Mouse (Mus musculus) liver, embryonic 14.5 days (tissue): ENCODE results near the gene Afg1l. TPM values are rescaled to one million over a fixed set of nuclear protein-coding genes. Genes with fewer than 3 reads are reported as not detected.

Experiments used
- ATAC-seq: fragments of 200-750 bp; cut with Nextera tagmentation; 2 replicates; pipeline ENCODE4 v1.8.0; 2017; ENCODE audit warnings: moderate number of reproducible peaks, mild to moderate bottlenecking, moderate library complexity; ENCODE audit not compliant: insufficient read depth
- DNase-seq, 3 experiments: peaks; one replicate each; pipeline ENCODE4 v3.0.0-alpha.2; 2012 to 2013; ENCODE audit warnings: low read depth in 3 of 3, low spot score in 3 of 3
- H3K27ac ChIP-seq: fragments of 300-500 bp; sonication (generic); 2 replicates; pipeline ENCODE4 v1.5.1; 2014; ENCODE audit warnings: moderate library complexity, mild to moderate bottlenecking, control low read depth, inconsistent platforms
- H3K27me3 ChIP-seq: fragments of 300-500 bp; sonication (generic); 2 replicates; pipeline ENCODE4 v1.6.1; 2014; ENCODE audit warnings: mild to moderate bottlenecking, low read length, moderate library complexity; ENCODE audit not compliant: control insufficient read depth, insufficient read depth
- H3K36me3 ChIP-seq: fragments of 300-500 bp; sonication (generic); replicated peaks from 2 replicates; pipeline ENCODE4 v1.6.1; 2014; ENCODE audit warnings: low read depth; ENCODE audit not compliant: control insufficient read depth, insufficient read depth
- H3K4me1 ChIP-seq, 2 experiments: fragments of 200-500 bp in 1 of 2; fragments of 300-500 bp in 1 of 2; sonication (generic) in 1 of 2; replicated peaks; 2 replicates each; pipeline ENCODE4 v1.6.1; 2012 to 2014; ENCODE audit warnings: antibody characterized with exemption in 1 of 2, inconsistent platforms in 1 of 2, low read length in 1 of 2; ENCODE audit not compliant: control insufficient read depth in 2 of 2, insufficient read depth in 2 of 2
- H3K4me2 ChIP-seq: fragments of 300-500 bp; sonication (generic); 2 replicates; pipeline ENCODE4 v1.6.1; 2014; ENCODE audit warnings: low read depth, mild to moderate bottlenecking, control low read depth, moderate library complexity
- H3K4me3 ChIP-seq, 2 experiments: fragments of 200-500 bp in 1 of 2; fragments of 300-500 bp in 1 of 2; sonication (generic) in 1 of 2; 2 replicates each; pipeline ENCODE4 v1.5.1; 2012 to 2014; ENCODE audit warnings: low read depth in 2 of 2, low read length in 2 of 2, mild to moderate bottlenecking in 2 of 2, control low read depth in 1 of 2, inconsistent platforms in 1 of 2, moderate library complexity in 1 of 2; ENCODE audit not compliant: insufficient read depth in 1 of 2
- H3K9ac ChIP-seq: fragments of 300-500 bp; sonication (generic); replicated peaks from 2 replicates; pipeline ENCODE4 v1.6.1; 2014; ENCODE audit warnings: mild to moderate bottlenecking, control low read depth, moderate library complexity
- H3K9me3 ChIP-seq: fragments of 300-500 bp; sonication (generic); 2 replicates; pipeline ENCODE4 v1.6.1; 2016; ENCODE audit warnings: low read length, mixed read lengths; ENCODE audit not compliant: control insufficient read depth
- CTCF ChIP-seq: IDR thresholded peaks from 2 replicates; pipeline ENCODE4 v1.5.1; 2016; ENCODE audit warnings: antibody characterized with exemption, low read depth, control low read depth
- EP300 ChIP-seq: IDR thresholded peaks from 2 replicates; pipeline ENCODE4 v1.6.1; 2016; ENCODE audit warnings: antibody characterized with exemption, low read depth
- WGBS: fragments of 180-500 bp; shearing (Covaris S2); extraction: QIAGEN DNeasy Blood & Tissue Kit; methylation state at CpG from one replicate; pipeline ENCODE4 v1.1.7; 2014; ENCODE audit not compliant: insufficient replicate concordance; 5-methylcytosine and 5-hydroxymethylcytosine counted together
- polyA plus RNA-seq, 2 experiments: library from polyadenylated mRNA; depleted of rRNA in 1 of 2; stranded (reverse) in 1 of 2; unstranded in 1 of 2; fragments of >200 nt; fragmentation: Nextera tagmentation in 1 of 2; extraction: Ambion mirVana in 1 of 2; gene quantifications; 2 replicates each; pipeline versions ENCODE4 v1.2.1 to v1.2.3; 2012 to 2014

Afg1l gene
- polyA plus RNA-seq, 2 experiments = 1.8 to 2.2 TPM

DNA sequence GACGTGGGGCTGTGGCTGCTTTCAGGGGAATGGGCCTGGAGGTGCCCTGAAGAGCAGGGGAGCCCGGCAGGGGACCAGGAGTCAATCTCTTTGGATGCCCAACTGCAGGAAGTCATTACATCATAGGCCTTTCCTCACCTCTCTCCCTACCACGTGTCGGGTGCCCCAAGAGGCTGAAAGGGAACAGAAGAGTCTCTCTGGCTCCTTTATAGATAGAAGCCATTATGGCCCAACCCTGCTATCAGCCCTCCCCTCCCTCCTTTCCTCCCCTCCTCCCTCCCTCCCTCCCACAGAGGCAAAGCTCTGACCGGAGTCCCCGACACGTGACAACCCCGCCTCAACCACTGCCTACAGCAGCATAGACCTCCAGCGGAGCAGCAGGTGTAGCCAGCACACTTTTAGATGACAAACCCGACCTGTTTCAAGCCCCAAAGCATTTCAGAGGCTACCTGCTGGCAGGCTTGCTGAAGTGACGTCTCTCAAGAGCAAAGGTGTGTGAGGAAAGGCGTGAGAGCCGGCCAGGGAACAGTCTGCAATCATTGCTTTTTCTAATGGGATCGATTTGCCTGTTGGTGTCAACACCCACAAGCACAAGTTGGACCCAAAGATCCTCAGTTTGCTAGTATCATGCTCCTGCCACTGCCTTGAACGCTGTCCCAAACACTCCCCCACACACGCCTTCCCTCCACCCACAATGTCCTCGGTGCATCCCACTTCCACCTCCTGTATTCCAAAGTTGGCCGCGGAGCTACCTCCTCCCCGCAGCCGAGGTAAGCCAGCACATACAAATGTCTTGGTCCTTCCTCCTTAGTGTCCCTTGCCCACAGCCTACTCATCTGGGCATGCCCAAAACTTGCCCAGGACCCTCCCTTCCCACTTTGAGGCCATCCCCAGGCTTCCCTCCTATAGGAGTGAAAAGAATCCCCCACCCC lies 204.3 kb downstream of the Afg1l start:
- H3K27me3 ChIP-seq = no peaks in the 10 kb centered on the region
- peaks cover 40 to 43% of the 10 kb centered on the region in 2 experiments for H3K4me1 ChIP-seq
- H3K36me3 ChIP-seq = peaks cover 55% of the 10 kb centered on the region
- TF ChIP-seq CTCF (0 out of 2 replicates have a peak, but pooled peaks have one; percentile 21), EP300 (peak; percentile 61)
- WGBS = under 1% methylated on average over 21 of the region's 21 CpGs
- H3K4me2 ChIP-seq = peak overlapping the region; percentile 98
- H3K9ac ChIP-seq = peak overlapping the region; percentile 97
- H3K4me3 ChIP-seq = peak overlapping the region; percentile 95 to 98
- peak overlapping the region; percentile 94 for H3K27ac ChIP-seq
- peak; percentile 81 to 83 (median 81) for DNase-seq
- H3K9me3 ChIP-seq = no peaks in the 10 kb centered on the region
- peak; percentile 54 for ATAC-seq

GRCm38 (mm10) chr10:42273403-42273759 lies 205.0 kb downstream of the Afg1l start:
- Histone ChIP-seq H3K36me3 (peaks cover 62% of the 10 kb centered on the region), H3K27me3 (no peaks in the 10 kb centered on the region), H3K4me2 (peak overlapping the region; percentile 98), H3K9ac (peak overlapping the region; percentile 97), H3K4me3 (peak overlapping the region; percentile 95 to 98), H3K27ac (peak overlapping the region; percentile 94), H3K9me3 (no peaks in the 10 kb centered on the region), H3K4me1 (peaks cover 42 to 44% of the 10 kb centered on the region in 2 experiments)
- TF ChIP-seq CTCF (no peak), EP300 (peak; percentile 58)
- WGBS = 11% methylated on average over 6 of the region's 6 CpGs
- DNase-seq (no peak), ATAC-seq (no peak)

- peaks cover 45 to 51% of the 10 kb centered on the region in 2 experiments for H3K4me1 ChIP-seq
- peak overlapping the region; percentile 97 for H3K9ac ChIP-seq
- WGBS = 20% methylated on average over 11 of the region's 11 CpGs
- peak overlapping the region; percentile 59 to 95 for H3K4me3 ChIP-seq
- H3K27ac ChIP-seq = peak overlapping the region; percentile 94
- peak overlapping the region; percentile 98 for H3K4me2 ChIP-seq
- DNase-seq (no peak), ATAC-seq (no peak)
- H3K9me3 ChIP-seq = peaks cover 5% of the 10 kb centered on the region
- TF ChIP-seq CTCF (no peak), EP300 (no peak)
- H3K36me3 ChIP-seq = peaks cover 79% of the 10 kb centered on the region
- no peaks in the 10 kb centered on the region for H3K27me3 ChIP-seq
Measured at GRCm38 (mm10) chr10:42271454-42272230, 206.7 kb downstream of the Afg1l start.

DNA sequence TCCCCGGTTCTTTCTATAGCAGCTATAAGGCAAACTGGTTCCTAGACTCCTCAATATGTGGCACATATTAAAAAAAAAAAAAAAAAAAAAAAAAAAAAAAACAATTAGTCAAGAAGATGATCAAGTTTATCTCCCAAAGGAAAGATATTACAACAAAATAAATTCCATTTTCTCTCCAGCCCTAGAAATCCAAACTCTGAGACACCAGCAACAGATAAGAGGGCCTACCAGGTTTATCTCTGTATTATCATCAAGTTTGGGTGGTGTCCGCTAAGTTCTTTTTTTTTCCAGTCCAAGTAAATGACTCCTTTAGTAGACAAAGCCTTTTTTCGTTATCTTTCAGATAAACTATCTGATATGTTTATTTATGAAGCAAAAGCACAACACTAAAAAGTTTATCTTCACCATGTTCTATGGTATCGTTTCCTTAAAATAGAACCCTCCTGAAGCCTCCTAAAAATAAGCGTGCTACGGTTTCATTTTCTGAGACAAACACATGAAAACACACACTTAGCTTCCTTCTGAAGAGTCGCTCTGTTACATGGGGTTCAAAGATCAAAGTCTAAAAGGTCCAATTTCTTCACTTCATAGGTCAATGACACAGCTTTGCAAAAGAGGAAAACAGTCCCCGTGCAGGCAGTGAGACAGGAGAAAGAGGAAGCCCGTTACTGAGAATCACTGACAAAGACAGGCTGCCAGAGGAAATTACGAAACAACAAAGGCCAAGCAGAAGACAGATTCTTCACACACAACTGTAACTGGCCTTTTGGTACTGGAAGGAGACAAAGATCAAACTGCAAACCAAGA lies 207.9 kb downstream of the Afg1l start:
- DNase-seq (no peak), ATAC-seq (no peak)
- Histone ChIP-seq H3K36me3 (peaks cover 91% of the 10 kb centered on the region), H3K4me1 (peaks cover 57 to 62% of the 10 kb centered on the region in 2 experiments), H3K27ac (peak overlapping the region; percentile 94), H3K9me3 (peaks cover 13% of the 10 kb centered on the region), H3K9ac (peak overlapping the region; percentile 97), H3K4me3 (peak overlapping the region; percentile 36 to 95), H3K4me2 (peak overlapping the region; percentile 98), H3K27me3 (no peaks in the 10 kb centered on the region)
- TF ChIP-seq EP300 = no peak
- no peak for TF ChIP-seq CTCF
- WGBS = 21% methylated on average over 10 of the region's 10 CpGs
